Mouse (Mus musculus): ENCODE data around the gene Rif1.

GRCm38 (mm10) chr2:52133351-52133750 is 60.7 kb downstream of the Rif1 start:
- TF ChIP-seq CTCF (IDR thresholded peaks at IDR 0.05; ENCODE audit: borderline replicate concordance, insufficient read depth, low read length) (no peak), POLR2A (IDR thresholded peaks at IDR 0.05; ENCODE audit: low read depth, low read length) (no peak)
